Mouse (Mus musculus): ENCODE results near the gene Gm17334. TPM values are rescaled to one million over a fixed set of nuclear protein-coding genes. Genes with fewer than 3 reads are reported as not detected.
"Not testable (repeated sequence)": the region's sequence is repeated elsewhere in the genome, so short reads cannot be mapped to it uniquely, and the experiment has no call there.

Gene Gm17334
- polyA plus RNA-seq, 1 experiment from 2014 or later: not detected

DNA sequence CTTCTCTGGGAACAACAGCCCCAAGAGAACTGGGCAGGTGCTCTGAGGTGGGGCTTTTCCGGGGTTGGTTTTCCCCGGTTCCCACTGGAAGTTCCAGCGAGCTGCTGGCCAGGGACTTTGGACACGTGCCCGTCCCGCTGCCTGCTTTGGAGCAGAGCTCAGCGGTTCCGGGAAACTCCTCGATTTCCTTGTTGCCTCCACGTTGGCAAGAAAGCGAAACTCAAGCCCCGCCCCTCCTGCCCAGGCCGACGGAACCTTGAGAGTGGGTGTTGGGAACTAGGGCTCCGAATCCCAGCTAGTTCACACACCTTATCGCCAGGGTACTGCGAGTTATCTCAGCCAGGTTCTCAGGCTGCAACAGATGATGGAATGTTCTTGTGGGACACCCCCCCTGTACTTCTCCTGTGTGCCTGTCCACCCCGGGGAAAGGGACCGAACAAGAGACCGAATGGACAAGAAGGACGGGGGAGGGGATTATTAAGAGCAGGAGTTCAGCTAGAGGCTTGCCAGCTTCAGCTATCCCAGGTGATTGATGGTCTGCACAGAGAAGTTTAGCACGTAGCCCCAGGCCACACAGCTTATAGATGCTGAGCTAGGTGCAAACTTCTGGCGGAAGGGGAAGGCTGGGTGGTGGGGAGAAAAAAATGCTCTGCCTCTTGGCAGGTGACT is 10.0 kb downstream of the Gm17334 start:
- Histone ChIP-seq H3K9me3 (ENCODE audit: control insufficient read depth, low read length) (no peaks in the 10 kb centered on the region), H3K36me3 (ENCODE audit: control insufficient read depth, insufficient read depth, low read length) (no peaks in the 10 kb centered on the region), H3K27ac (replicated peaks; ENCODE audit: low read depth, low read length) (0 out of 2 replicates have a peak overlapping the region, but pooled peaks have one; percentile 62), H3K9ac (ENCODE audit: low read length) (no peak overlapping the region; the same call in 1 of the 2 replicates), H3K4me2 (ENCODE audit: low read depth, severe bottlenecking) (peak overlapping the region; percentile 73), H3K4me1 (ENCODE audit: control insufficient read depth, insufficient read depth, low read length) (peaks cover 30% of the 10 kb centered on the region), H3K27me3 (ENCODE audit: control insufficient read depth, insufficient read depth, low read length) (no peaks in the 10 kb centered on the region; the same call in 1 of the 2 replicates), H3K4me3 (ENCODE audit: low read depth, low read length) (peak overlapping the region; percentile 28)
- DNase-seq (ENCODE audit: low spot score) (peak; percentile 61), ATAC-seq (ENCODE audit: insufficient number of reproducible peaks, low FRiP score, low TSS enrichment, low read depth) (peak; percentile 9; the same call in 1 of the 2 replicates)
- 4% methylated on average over 23 of the region's 23 CpGs for WGBS

DNA sequence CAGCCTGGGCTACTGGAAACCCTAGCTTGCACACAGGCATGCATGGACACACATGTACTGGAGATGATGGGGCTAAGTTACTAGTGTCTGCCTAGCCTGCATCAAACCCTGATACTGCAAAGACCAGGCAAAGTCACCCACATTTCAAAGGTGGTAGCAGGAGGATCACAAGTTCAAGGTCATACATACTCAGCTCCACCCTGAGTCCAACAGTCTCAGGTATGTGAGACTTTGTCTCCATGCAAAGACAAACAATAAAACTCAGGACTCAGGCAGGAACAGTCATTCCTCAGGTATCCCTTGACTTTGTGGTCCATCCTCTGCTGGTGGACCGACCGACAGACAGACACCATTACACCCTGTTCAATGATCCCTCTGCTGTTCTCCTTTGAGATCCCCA is 10.6 kb downstream of the Gm17334 start:
- H3K4me2 ChIP-seq (ENCODE audit: low read depth, severe bottlenecking): peak overlapping the region; percentile 73; the same call in 1 of the 2 replicates
- no peaks in the 10 kb centered on the region for H3K36me3 ChIP-seq (ENCODE audit: control insufficient read depth, insufficient read depth, low read length)
- H3K27me3 ChIP-seq (ENCODE audit: control insufficient read depth, insufficient read depth, low read length): no peaks in the 10 kb centered on the region; the same call in 1 of the 2 replicates
- no peak overlapping the region for H3K9ac ChIP-seq (ENCODE audit: low read length)
- 68% methylated on average over 2 of the region's 2 CpGs for whole genome bisulfite sequencing
- H3K4me1 ChIP-seq (ENCODE audit: control insufficient read depth, insufficient read depth, low read length): peaks cover 30% of the 10 kb centered on the region
- H3K27ac ChIP-seq (replicated peaks; ENCODE audit: low read depth, low read length): no peak overlapping the region
- ATAC-seq (ENCODE audit: insufficient number of reproducible peaks, low FRiP score, low TSS enrichment, low read depth): no peak
- DNase-seq (ENCODE audit: low spot score): no peak
- H3K4me3 ChIP-seq (ENCODE audit: low read depth, low read length): no peak overlapping the region; the same call in 1 of the 2 replicates
- H3K9me3 ChIP-seq (ENCODE audit: control insufficient read depth, low read length): no peaks in the 10 kb centered on the region

DNA sequence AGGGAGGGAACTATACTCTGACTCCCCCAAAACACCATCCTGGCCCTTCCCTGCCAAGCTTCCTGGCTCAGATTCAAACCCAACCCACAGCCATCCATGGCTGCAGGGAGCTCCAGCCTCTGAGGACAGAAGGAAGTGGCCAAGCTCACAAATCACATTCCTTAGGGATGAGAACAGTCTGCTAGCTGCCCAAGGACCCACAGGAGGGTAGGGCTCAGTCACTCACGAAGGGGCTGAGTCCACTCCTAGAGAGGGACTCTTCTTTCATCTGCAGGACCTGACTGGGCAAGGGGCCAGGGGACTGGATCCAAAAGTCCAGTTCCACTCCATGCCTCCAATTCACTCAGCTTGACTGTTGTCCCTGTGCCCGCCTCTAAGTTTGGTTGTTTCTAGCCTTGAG is 11.2 kb downstream of the Gm17334 start:
- no peak for DNase-seq (ENCODE audit: low spot score)
- H3K4me1 ChIP-seq (ENCODE audit: control insufficient read depth, insufficient read depth, low read length): peaks cover 30% of the 10 kb centered on the region
- 55% methylated on average over 2 of the region's 2 CpGs for WGBS

DNA sequence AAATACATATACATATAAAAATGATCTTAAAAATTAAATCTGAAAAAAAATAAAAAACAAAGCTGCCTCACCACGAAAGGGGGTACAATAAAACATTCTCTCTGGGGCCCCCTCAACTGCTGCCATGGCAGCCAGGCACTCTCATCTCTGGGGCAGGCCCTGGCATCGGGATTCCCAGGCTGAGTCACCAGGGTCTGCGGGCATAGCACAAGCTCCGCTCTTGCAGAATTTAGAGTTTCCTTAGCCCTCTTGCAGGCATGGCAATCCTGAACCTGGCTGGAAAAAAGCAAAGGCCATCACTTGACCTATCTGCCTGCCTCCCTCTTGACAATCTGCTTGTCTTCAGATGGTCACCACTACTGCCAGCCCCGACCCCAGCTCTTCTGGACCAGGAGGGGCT is 11.7 kb downstream of the Gm17334 start:
- ATAC-seq (ENCODE audit: insufficient number of reproducible peaks, low FRiP score, low TSS enrichment, low read depth) (no peak), DNase-seq (ENCODE audit: low spot score) (no peak)
- peaks cover 30% of the 10 kb centered on the region for H3K4me1 ChIP-seq (ENCODE audit: control insufficient read depth, insufficient read depth, low read length)
- no peak overlapping the region for H3K27ac ChIP-seq (replicated peaks; ENCODE audit: low read depth, low read length)
- no peaks in the 10 kb centered on the region for H3K9me3 ChIP-seq (ENCODE audit: control insufficient read depth, low read length)
- no peak overlapping the region for H3K4me3 ChIP-seq (ENCODE audit: low read depth, low read length)
- 72% methylated on average over 5 of the region's 5 CpGs for WGBS
- H3K36me3 ChIP-seq (ENCODE audit: control insufficient read depth, insufficient read depth, low read length): no peaks in the 10 kb centered on the region
- H3K9ac ChIP-seq (ENCODE audit: low read length): no peak overlapping the region
- H3K27me3 ChIP-seq (ENCODE audit: control insufficient read depth, insufficient read depth, low read length): no peaks in the 10 kb centered on the region; the same call in 1 of the 2 replicates
- no peak overlapping the region for H3K4me2 ChIP-seq (ENCODE audit: low read depth, severe bottlenecking)

More for the DNA sequence above, 11.2 kb downstream of the Gm17334 start:
- Histone ChIP-seq H3K9ac (ENCODE audit: low read length) (no peak overlapping the region), H3K36me3 (ENCODE audit: control insufficient read depth, insufficient read depth, low read length) (no peaks in the 10 kb centered on the region), H3K4me2 (ENCODE audit: low read depth, severe bottlenecking) (no peak overlapping the region), H3K9me3 (ENCODE audit: control insufficient read depth, low read length) (no peaks in the 10 kb centered on the region), H3K27me3 (ENCODE audit: control insufficient read depth, insufficient read depth, low read length) (no peaks in the 10 kb centered on the region; the same call in 1 of the 2 replicates), H3K4me3 (ENCODE audit: low read depth, low read length) (no peak overlapping the region), H3K27ac (replicated peaks; ENCODE audit: low read depth, low read length) (no peak overlapping the region)
- no peak for ATAC-seq (ENCODE audit: insufficient number of reproducible peaks, low FRiP score, low TSS enrichment, low read depth)

- H3K27ac ChIP-seq (replicated peaks; ENCODE audit: low read depth, low read length): no peak overlapping the region
- 0 out of 2 replicates have a peak overlapping the region, but pooled peaks have one; percentile 12 for H3K4me2 ChIP-seq (ENCODE audit: low read depth, severe bottlenecking)
- peaks cover 30% of the 10 kb centered on the region for H3K4me1 ChIP-seq (ENCODE audit: control insufficient read depth, insufficient read depth, low read length)
These were observed 13.2 kb downstream of the Gm17334 start for GRCm38 (mm10) chr11:53759545-53760406.

GRCm38 (mm10) chr11:53758791-53759351 is 14.1 kb downstream of the Gm17334 start:
- H3K4me2 ChIP-seq (ENCODE audit: low read depth, severe bottlenecking): no peak overlapping the region
- WGBS: 40% methylated on average over 6 of the region's 6 CpGs
- H3K36me3 ChIP-seq (ENCODE audit: control insufficient read depth, insufficient read depth, low read length): no peaks in the 10 kb centered on the region
- ATAC-seq (ENCODE audit: insufficient number of reproducible peaks, low FRiP score, low TSS enrichment, low read depth) (no peak), DNase-seq (ENCODE audit: low spot score) (no peak)
- no peaks in the 10 kb centered on the region for H3K9me3 ChIP-seq (ENCODE audit: control insufficient read depth, low read length)
- H3K4me1 ChIP-seq (ENCODE audit: control insufficient read depth, insufficient read depth, low read length): peaks cover 28% of the 10 kb centered on the region
- no peak overlapping the region for H3K4me3 ChIP-seq (ENCODE audit: low read depth, low read length)
- H3K27me3 ChIP-seq (ENCODE audit: control insufficient read depth, insufficient read depth, low read length): no peaks in the 10 kb centered on the region; the same call in 1 of the 2 replicates
- H3K9ac ChIP-seq (ENCODE audit: low read length): no peak overlapping the region
- no peak overlapping the region for H3K27ac ChIP-seq (replicated peaks; ENCODE audit: low read depth, low read length)

More at GRCm38 (mm10) chr11:53759545-53760406, 13.2 kb downstream of the Gm17334 start:
- Histone ChIP-seq H3K9me3 (ENCODE audit: control insufficient read depth, low read length) (no peaks in the 10 kb centered on the region), H3K36me3 (ENCODE audit: control insufficient read depth, insufficient read depth, low read length) (no peaks in the 10 kb centered on the region), H3K4me3 (ENCODE audit: low read depth, low read length) (no peak overlapping the region), H3K27me3 (ENCODE audit: control insufficient read depth, insufficient read depth, low read length) (no peaks in the 10 kb centered on the region; the same call in 1 of the 2 replicates), H3K9ac (ENCODE audit: low read length) (no peak overlapping the region)
- WGBS: 6% methylated on average over 22 of the region's 22 CpGs
- ATAC-seq (ENCODE audit: insufficient number of reproducible peaks, low FRiP score, low TSS enrichment, low read depth) (no peak), DNase-seq (ENCODE audit: low spot score) (peak; percentile 42)

GRCm38 (mm10) chr11:53758033-53758432 is 15.0 kb downstream of the Gm17334 start:
- H3K4me1 ChIP-seq (ENCODE audit: control insufficient read depth, insufficient read depth, low read length): peaks cover 21% of the 10 kb centered on the region
- not testable (repeated sequence) for H3K9ac ChIP-seq (ENCODE audit: low read length); ATAC-seq (ENCODE audit: insufficient number of reproducible peaks, low FRiP score, low TSS enrichment, low read depth); H3K4me3 ChIP-seq (ENCODE audit: low read depth, low read length); H3K4me2 ChIP-seq (ENCODE audit: low read depth, severe bottlenecking); H3K27ac ChIP-seq (replicated peaks; ENCODE audit: low read depth, low read length); H3K36me3 ChIP-seq (ENCODE audit: control insufficient read depth, insufficient read depth, low read length); H3K27me3 ChIP-seq (ENCODE audit: control insufficient read depth, insufficient read depth, low read length); H3K9me3 ChIP-seq (ENCODE audit: control insufficient read depth, low read length); DNase-seq (ENCODE audit: low spot score)
- 74% methylated on average over 9 of the region's 9 CpGs for WGBS

- Histone ChIP-seq H3K4me3 (ENCODE audit: low read depth, low read length) (no peak overlapping the region), H3K36me3 (ENCODE audit: control insufficient read depth, insufficient read depth, low read length) (no peaks in the 10 kb centered on the region), H3K27ac (replicated peaks; ENCODE audit: low read depth, low read length) (no peak overlapping the region), H3K27me3 (ENCODE audit: control insufficient read depth, insufficient read depth, low read length) (no peaks in the 10 kb centered on the region; the same call in 1 of the 2 replicates), H3K4me2 (ENCODE audit: low read depth, severe bottlenecking) (no peak overlapping the region), H3K4me1 (ENCODE audit: control insufficient read depth, insufficient read depth, low read length) (peaks cover 21% of the 10 kb centered on the region), H3K9ac (ENCODE audit: low read length) (no peak overlapping the region), H3K9me3 (ENCODE audit: control insufficient read depth, low read length) (no peaks in the 10 kb centered on the region)
- DNase-seq (ENCODE audit: low spot score): no peak
- WGBS: 84% methylated on average over 4 of the region's 4 CpGs
- ATAC-seq (ENCODE audit: insufficient number of reproducible peaks, low FRiP score, low TSS enrichment, low read depth): no peak
These were observed 15.4 kb downstream of the Gm17334 start for GRCm38 (mm10) chr11:53757612-53758011.
